Mouse (Mus musculus) hindbrain, embryonic 11.5 days (tissue): ENCODE measurements around the gene Nme4. TPM values are rescaled to one million over a fixed set of nuclear protein-coding genes. Genes with fewer than 3 reads are reported as not detected.

Source experiments
- ATAC-seq: fragments of 200-750 bp; cut with Nextera tagmentation; 2 replicates; pipeline ENCODE4 v1.8.0; 2017; ENCODE audit warnings: mild to moderate bottlenecking, moderate TSS enrichment, moderate library complexity; ENCODE audit not compliant: low FRiP score
- DNase-seq: peaks from one replicate; pipeline ENCODE4 v3.0.0-alpha.2; 2015; ENCODE audit warnings: low spot score
- H3K27ac ChIP-seq: fragments of 300-500 bp; sonication (generic); 2 replicates; pipeline ENCODE4 v1.5.1; 2014; ENCODE audit warnings: mild to moderate bottlenecking, low read depth, low read length
- H3K27me3 ChIP-seq: fragments of 300-500 bp; sonication (generic); 2 replicates; pipeline ENCODE4 v1.6.1; 2014; ENCODE audit warnings: mild to moderate bottlenecking, low read length, moderate library complexity, mixed read lengths; ENCODE audit not compliant: control insufficient read depth, insufficient read depth
- H3K36me3 ChIP-seq: fragments of 300-500 bp; sonication (generic); 2 replicates; pipeline ENCODE4 v1.6.1; 2014; ENCODE audit warnings: mild to moderate bottlenecking, low read length, moderate library complexity, mixed read lengths; ENCODE audit not compliant: control insufficient read depth, insufficient read depth
- H3K4me1 ChIP-seq: fragments of 300-500 bp; sonication (generic); replicated peaks from 2 replicates; pipeline ENCODE4 v1.6.1; 2014; ENCODE audit warnings: low read length, mixed read lengths; ENCODE audit not compliant: control insufficient read depth, insufficient read depth
- H3K4me2 ChIP-seq: fragments of 300-500 bp; sonication (generic); replicated peaks from 2 replicates; pipeline ENCODE4 v1.6.1; 2014; ENCODE audit warnings: mild to moderate bottlenecking, low read depth, low read length
- H3K4me3 ChIP-seq: fragments of 300-500 bp; sonication (generic); 2 replicates; pipeline ENCODE4 v1.5.1; 2014; ENCODE audit warnings: low read depth, low read length
- H3K9ac ChIP-seq: fragments of 300-500 bp; sonication (generic); 2 replicates; pipeline ENCODE4 v1.6.1; 2014; ENCODE audit warnings: low read depth, low read length
- H3K9me3 ChIP-seq: fragments of 300-500 bp; sonication (generic); 2 replicates; pipeline ENCODE4 v1.6.1; 2016; ENCODE audit warnings: low read length; ENCODE audit not compliant: control insufficient read depth
- WGBS: fragments of 180-500 bp; shearing (Covaris S2); extraction: QIAGEN DNeasy Blood & Tissue Kit; methylation state at CpG from one replicate; pipeline ENCODE4 v1.1.7; 2014; 5-methylcytosine and 5-hydroxymethylcytosine counted together
- polyA plus RNA-seq: library from polyadenylated mRNA; unstranded; fragments of >200 nt; fragmentation: Nextera tagmentation; extraction: Ambion mirVana; gene quantifications from 2 replicates; pipeline ENCODE4 v1.2.1, GENCODE M21; 2014

The Nme4 gene
- polyA plus RNA-seq, 1 experiment from 2014 or later, result 60.3 TPM

- Histone ChIP-seq H3K4me3 (no peak overlapping the region), H3K4me1 (peaks cover 8% of the 10 kb centered on the region), H3K36me3 (no peaks in the 10 kb centered on the region), H3K4me2 (peak overlapping the region; percentile 4; the same call in 1 of the 2 replicates), H3K9me3 (no peaks in the 10 kb centered on the region), H3K9ac (0 out of 2 replicates have a peak overlapping the region, but pooled peaks have one; percentile 11), H3K27ac (no peak overlapping the region), H3K27me3 (0 out of 2 replicates have a peak, but pooled peaks cover 2% of the 10 kb centered on the region)
- DNase-seq (no peak), ATAC-seq (no peak)
- WGBS, result 63% methylated on average over 6 of the region's 6 CpGs
These were observed 30.5 kb downstream of the Nme4 start for GRCm38 (mm10) chr17:26064916-26065315.

- Histone ChIP-seq H3K4me1 (no peaks in the 10 kb centered on the region), H3K36me3 (peaks cover 3% of the 10 kb centered on the region; the same call in 1 of the 2 replicates), H3K27me3 (no peaks in the 10 kb centered on the region), H3K9ac (no peak overlapping the region), H3K4me3 (no peak overlapping the region), H3K4me2 (no peak overlapping the region), H3K9me3 (no peaks in the 10 kb centered on the region), H3K27ac (no peak overlapping the region)
- no peak for DNase-seq
- WGBS, result 84% methylated on average over 9 of the region's 9 CpGs
- no peak for ATAC-seq
These were observed 37.4 kb downstream of the Nme4 start for GRCm38 (mm10) chr17:26057787-26058567.

DNA sequence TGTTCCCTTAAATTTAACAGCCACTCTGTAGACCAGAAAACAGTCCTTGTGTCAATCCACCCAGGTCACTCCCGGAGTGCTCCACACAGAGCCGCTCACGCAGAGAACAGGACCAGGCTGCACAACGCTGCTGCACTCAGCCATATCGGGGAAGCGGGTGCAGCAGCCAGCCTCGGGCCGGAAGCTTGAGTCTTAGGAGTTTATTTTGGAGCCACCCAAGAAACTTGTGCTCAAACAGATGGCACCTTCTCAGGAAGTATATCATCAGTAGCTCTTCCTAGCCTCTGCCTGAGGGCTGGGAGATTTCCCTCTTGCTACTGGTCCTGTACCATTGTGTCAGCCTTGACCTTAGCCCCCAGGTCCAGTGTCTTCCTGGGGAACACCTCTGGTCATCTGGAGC is 38.1 kb downstream of the Nme4 start:
- Histone ChIP-seq H3K4me2 (no peak overlapping the region), H3K36me3 (peaks cover 3% of the 10 kb centered on the region; the same call in 1 of the 2 replicates), H3K9ac (no peak overlapping the region), H3K4me1 (no peaks in the 10 kb centered on the region), H3K27ac (no peak overlapping the region), H3K9me3 (no peaks in the 10 kb centered on the region), H3K4me3 (no peak overlapping the region), H3K27me3 (no peaks in the 10 kb centered on the region)
- DNase-seq (no peak), ATAC-seq (no peak)
- 92% methylated on average over 8 of the region's 8 CpGs for WGBS

- ATAC-seq (no peak), DNase-seq (no peak)
- H3K9me3 ChIP-seq, result no peaks in the 10 kb centered on the region
- no peak overlapping the region for H3K4me2 ChIP-seq
- peaks cover 3% of the 10 kb centered on the region; the same call in 1 of the 2 replicates for H3K36me3 ChIP-seq
- no peaks in the 10 kb centered on the region for H3K4me1 ChIP-seq
- WGBS, result 66% methylated on average over 6 of the region's 6 CpGs
- no peak overlapping the region for H3K9ac ChIP-seq
- no peaks in the 10 kb centered on the region for H3K27me3 ChIP-seq
- H3K4me3 ChIP-seq, result no peak overlapping the region
- no peak overlapping the region for H3K27ac ChIP-seq
These were observed 40.2 kb downstream of the Nme4 start for GRCm38 (mm10) chr17:26055164-26055563.

DNA sequence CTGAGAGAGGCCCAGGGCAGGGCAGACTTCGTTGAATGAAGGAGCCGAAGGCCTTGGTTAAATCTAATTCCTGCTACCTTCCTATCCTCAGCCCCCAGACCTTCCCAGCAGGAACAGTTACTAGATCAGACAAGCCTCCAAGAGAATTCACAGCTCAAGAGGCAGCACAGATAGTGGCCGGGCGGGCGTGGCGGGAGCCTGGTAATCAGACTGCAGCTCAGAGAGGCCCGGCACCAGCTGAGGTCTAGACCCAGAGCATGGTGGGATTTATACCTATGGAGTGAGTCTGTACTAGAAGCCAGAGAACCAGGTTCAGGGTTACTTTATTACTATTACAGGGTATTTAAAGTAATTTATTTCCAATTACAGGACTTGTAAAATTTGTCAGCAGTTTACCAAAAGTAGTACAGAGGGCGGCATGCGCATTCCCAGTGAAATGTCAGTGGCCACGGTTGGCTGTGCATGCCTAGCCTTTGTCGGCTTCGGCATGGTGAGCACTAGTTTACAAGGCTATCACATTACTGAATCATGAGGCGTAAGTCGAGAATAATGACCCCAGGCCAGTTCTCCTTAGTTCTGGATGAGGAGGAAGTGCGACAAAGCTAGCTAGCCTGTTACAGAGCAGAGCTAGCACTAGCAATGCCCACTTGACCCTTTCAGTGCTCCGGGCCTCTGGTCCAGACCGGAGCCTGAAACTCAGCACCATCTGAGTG is 41.1 kb downstream of the Nme4 start:
- H3K27ac ChIP-seq, result no peak overlapping the region
- no peaks in the 10 kb centered on the region for H3K4me1 ChIP-seq
- 71% methylated on average over 17 of the region's 17 CpGs for WGBS
- no peak overlapping the region for H3K4me3 ChIP-seq
- no peak for DNase-seq
- no peaks in the 10 kb centered on the region for H3K27me3 ChIP-seq
- no peak overlapping the region for H3K4me2 ChIP-seq
- no peak for ATAC-seq
- peaks cover 3% of the 10 kb centered on the region; the same call in 1 of the 2 replicates for H3K36me3 ChIP-seq
- no peaks in the 10 kb centered on the region for H3K9me3 ChIP-seq
- H3K9ac ChIP-seq, result no peak overlapping the region

DNA sequence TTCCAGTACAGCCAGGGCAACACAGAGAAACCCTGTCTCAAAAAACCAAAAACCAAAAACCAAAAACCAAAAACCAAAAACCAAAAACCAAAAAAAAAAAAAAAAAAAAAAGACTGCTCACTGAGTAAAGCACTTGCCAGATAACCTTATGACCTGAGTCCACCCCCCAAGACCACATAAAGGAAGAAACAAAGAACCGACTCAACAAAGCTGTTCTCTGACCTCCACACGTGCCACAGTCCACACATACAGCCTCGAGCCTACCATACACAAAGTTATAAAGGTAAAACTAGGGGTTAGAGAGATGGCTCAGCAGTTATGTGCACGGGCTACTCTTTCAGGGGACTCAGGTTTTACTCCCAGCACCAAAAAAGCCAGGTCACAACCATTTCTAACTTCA is 42.7 kb downstream of the Nme4 start:
- WGBS, result 86% methylated on average over 4 of the region's 4 CpGs

GRCm38 (mm10) chr17:26052074-26052473 is 43.3 kb downstream of the Nme4 start:
- DNase-seq (no peak), ATAC-seq (no peak)
- WGBS, result 94% methylated on average over 4 of the region's 4 CpGs
- Histone ChIP-seq H3K4me1 (no peaks in the 10 kb centered on the region), H3K9me3 (no peaks in the 10 kb centered on the region), H3K36me3 (peaks cover 3% of the 10 kb centered on the region; the same call in 1 of the 2 replicates), H3K4me2 (no peak overlapping the region), H3K9ac (no peak overlapping the region), H3K27me3 (no peaks in the 10 kb centered on the region), H3K27ac (no peak overlapping the region), H3K4me3 (no peak overlapping the region)

More for the DNA sequence above, 42.7 kb downstream of the Nme4 start:
- Histone ChIP-seq H3K9me3 (no peaks in the 10 kb centered on the region), H3K36me3 (peaks cover 3% of the 10 kb centered on the region; the same call in 1 of the 2 replicates), H3K27ac (no peak overlapping the region), H3K27me3 (no peaks in the 10 kb centered on the region), H3K4me2 (no peak overlapping the region), H3K4me1 (no peaks in the 10 kb centered on the region), H3K9ac (no peak overlapping the region), H3K4me3 (no peak overlapping the region)
- DNase-seq (no peak), ATAC-seq (no peak)

DNA sequence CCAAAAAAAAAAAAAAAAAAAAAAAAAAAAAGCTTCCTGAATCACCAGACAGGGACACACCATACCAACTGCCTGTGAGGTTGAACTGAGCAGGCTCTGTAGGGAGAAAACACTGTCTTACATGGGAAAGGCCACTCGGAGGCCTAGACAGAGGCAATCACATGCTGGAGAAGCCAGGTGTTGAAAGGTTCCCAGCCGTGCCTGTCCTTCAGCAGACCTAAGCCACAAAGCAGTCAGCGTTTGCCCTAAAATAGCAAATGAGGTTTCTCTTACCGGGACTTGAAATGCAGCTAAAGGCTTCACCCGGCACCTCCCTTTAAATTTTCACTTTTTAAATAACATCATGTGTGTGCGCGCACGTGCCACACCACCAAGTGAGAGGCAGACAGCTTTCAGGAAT is 47.3 kb downstream of the Nme4 start:
- Histone ChIP-seq H3K36me3 (no peaks in the 10 kb centered on the region), H3K27ac (no peak overlapping the region), H3K9ac (no peak overlapping the region), H3K9me3 (no peaks in the 10 kb centered on the region), H3K4me2 (no peak overlapping the region), H3K27me3 (no peaks in the 10 kb centered on the region), H3K4me3 (no peak overlapping the region), H3K4me1 (peaks cover 3% of the 10 kb centered on the region; the same call in 1 of the 2 replicates)
- ATAC-seq (no peak), DNase-seq (no peak)
- WGBS, result 88% methylated on average over 8 of the region's 8 CpGs
